Mouse (Mus musculus): ENCODE measurements around the gene Slc48a1. TPM values are rescaled to one million over a fixed set of nuclear protein-coding genes. Genes with fewer than 3 reads are reported as not detected.

The Slc48a1 gene
- polyA plus RNA-seq, 1 experiment from 2014 or later: 37.8 TPM

- WGBS: 58% methylated on average over 8 of the region's 8 CpGs
- Histone ChIP-seq H3K36me3 (no peaks in the 10 kb centered on the region), H3K4me3 (no peak overlapping the region), H3K9me3 (no peaks in the 10 kb centered on the region), H3K4me2 (replicated peaks) (no peak overlapping the region), H3K4me1 (peaks cover 7% of the 10 kb centered on the region; the same call in 1 of the 2 replicates), H3K9ac (replicated peaks) (no peak overlapping the region), H3K27ac (replicated peaks) (no peak overlapping the region), H3K27me3 (0 out of 2 replicates have a peak, but pooled peaks cover 4% of the 10 kb centered on the region)
- no peak for ATAC-seq (ENCODE audit: low FRiP score, low read depth)
Observed at GRCm38 (mm10) chr15:97755361-97755760, 23.0 kb upstream of the Slc48a1 start.

GRCm38 (mm10) chr15:97760006-97760405, 18.3 kb upstream of the Slc48a1 start:
- H3K9ac ChIP-seq (replicated peaks): no peak overlapping the region
- no peaks in the 10 kb centered on the region for H3K9me3 ChIP-seq
- WGBS: 92% methylated on average over 9 of the region's 9 CpGs
- H3K36me3 ChIP-seq: no peaks in the 10 kb centered on the region
- no peak overlapping the region for H3K4me2 ChIP-seq (replicated peaks)
- no peak for ATAC-seq (ENCODE audit: low FRiP score, low read depth)
- H3K4me1 ChIP-seq: no peaks in the 10 kb centered on the region
- H3K4me3 ChIP-seq: no peak overlapping the region
- H3K27me3 ChIP-seq: peaks cover 20% of the 10 kb centered on the region
- H3K27ac ChIP-seq (replicated peaks): no peak overlapping the region

- WGBS: 78% methylated on average over 5 of the region's 5 CpGs
- H3K27ac ChIP-seq (replicated peaks): no peak overlapping the region
- H3K4me3 ChIP-seq: no peak overlapping the region
- H3K9me3 ChIP-seq: no peaks in the 10 kb centered on the region
- H3K9ac ChIP-seq (replicated peaks): no peak overlapping the region
- H3K4me2 ChIP-seq (replicated peaks): no peak overlapping the region
- H3K4me1 ChIP-seq: peaks cover 8% of the 10 kb centered on the region
- peaks cover 29% of the 10 kb centered on the region for H3K27me3 ChIP-seq
- no peaks in the 10 kb centered on the region for H3K36me3 ChIP-seq
- ATAC-seq (ENCODE audit: low FRiP score, low read depth): no peak
Observed at GRCm38 (mm10) chr15:97760952-97761351, 17.4 kb upstream of the Slc48a1 start.

GRCm38 (mm10) chr15:97761438-97761837, 16.9 kb upstream of the Slc48a1 start:
- Histone ChIP-seq H3K9me3 (no peaks in the 10 kb centered on the region), H3K27me3 (peaks cover 34% of the 10 kb centered on the region), H3K36me3 (no peaks in the 10 kb centered on the region), H3K9ac (replicated peaks) (no peak overlapping the region), H3K4me3 (no peak overlapping the region), H3K4me1 (peaks cover 13% of the 10 kb centered on the region), H3K27ac (replicated peaks) (no peak overlapping the region), H3K4me2 (replicated peaks) (no peak overlapping the region)
- 40% methylated on average over 13 of the region's 13 CpGs for WGBS
- no peak for ATAC-seq (ENCODE audit: low FRiP score, low read depth)

GRCm38 (mm10) chr15:97762733-97763132, 15.6 kb upstream of the Slc48a1 start:
- ATAC-seq (ENCODE audit: low FRiP score, low read depth): no peak
- Histone ChIP-seq H3K27ac (replicated peaks) (no peak overlapping the region), H3K9ac (replicated peaks) (no peak overlapping the region), H3K9me3 (no peaks in the 10 kb centered on the region), H3K4me3 (no peak overlapping the region), H3K36me3 (no peaks in the 10 kb centered on the region), H3K4me1 (peaks cover 26% of the 10 kb centered on the region), H3K27me3 (peaks cover 47% of the 10 kb centered on the region), H3K4me2 (replicated peaks) (no peak overlapping the region)
- WGBS: 77% methylated on average over 9 of the region's 9 CpGs

- WGBS: 68% methylated on average over 9 of the region's 9 CpGs
Observed at GRCm38 (mm10) chr15:97763256-97764049, 14.9 kb upstream of the Slc48a1 start.

GRCm38 (mm10) chr15:97764532-97764931, 13.8 kb upstream of the Slc48a1 start:
- no peak overlapping the region for H3K4me2 ChIP-seq (replicated peaks)
- H3K4me3 ChIP-seq: no peak overlapping the region
- no peak overlapping the region for H3K27ac ChIP-seq (replicated peaks)
- 83% methylated on average over 2 of the region's 2 CpGs for whole genome bisulfite sequencing
- peaks cover 65% of the 10 kb centered on the region for H3K27me3 ChIP-seq
- H3K4me1 ChIP-seq: peaks cover 36% of the 10 kb centered on the region
- H3K9ac ChIP-seq (replicated peaks): no peak overlapping the region
- no peak for ATAC-seq (ENCODE audit: low FRiP score, low read depth)
- H3K36me3 ChIP-seq: no peaks in the 10 kb centered on the region
- no peaks in the 10 kb centered on the region for H3K9me3 ChIP-seq

More at GRCm38 (mm10) chr15:97763256-97764049, 14.9 kb upstream of the Slc48a1 start:
- H3K27me3 ChIP-seq: peaks cover 54% of the 10 kb centered on the region
- H3K4me3 ChIP-seq: no peak overlapping the region
- no peak for ATAC-seq (ENCODE audit: low FRiP score, low read depth)
- H3K9me3 ChIP-seq: no peaks in the 10 kb centered on the region
- peaks cover 33% of the 10 kb centered on the region for H3K4me1 ChIP-seq
- H3K36me3 ChIP-seq: no peaks in the 10 kb centered on the region
- H3K9ac ChIP-seq (replicated peaks): no peak overlapping the region
- no peak overlapping the region for H3K27ac ChIP-seq (replicated peaks)
- no peak overlapping the region for H3K4me2 ChIP-seq (replicated peaks)

- H3K27me3 ChIP-seq: peaks cover 68% of the 10 kb centered on the region
Observed at GRCm38 (mm10) chr15:97765090-97765794, 13.1 kb upstream of the Slc48a1 start.

GRCm38 (mm10) chr15:97766194-97766593, 12.1 kb upstream of the Slc48a1 start:
- peaks cover 72% of the 10 kb centered on the region for H3K27me3 ChIP-seq
- no peaks in the 10 kb centered on the region for H3K36me3 ChIP-seq
- peak overlapping the region; percentile 48 for H3K4me3 ChIP-seq
- 6% methylated on average over 8 of the region's 8 CpGs for WGBS
- no peaks in the 10 kb centered on the region for H3K9me3 ChIP-seq
- no peak overlapping the region for H3K27ac ChIP-seq (replicated peaks)
- ATAC-seq (ENCODE audit: low FRiP score, low read depth): no peak; the same call in 1 of the 2 replicates
- H3K4me2 ChIP-seq (replicated peaks): peak overlapping the region; percentile 91
- H3K4me1 ChIP-seq: peaks cover 36% of the 10 kb centered on the region
- 0 out of 2 replicates have a peak overlapping the region, but pooled peaks have one; percentile 1 for H3K9ac ChIP-seq (replicated peaks)

More at GRCm38 (mm10) chr15:97765090-97765794, 13.1 kb upstream of the Slc48a1 start:
- Histone ChIP-seq H3K9ac (replicated peaks) (no peak overlapping the region), H3K4me1 (peaks cover 36% of the 10 kb centered on the region), H3K36me3 (no peaks in the 10 kb centered on the region), H3K4me2 (replicated peaks) (peak overlapping the region; percentile 91; the same call in 1 of the 2 replicates), H3K27ac (replicated peaks) (no peak overlapping the region), H3K9me3 (no peaks in the 10 kb centered on the region), H3K4me3 (no peak overlapping the region)
- 34% methylated on average over 13 of the region's 13 CpGs for WGBS
- ATAC-seq (ENCODE audit: low FRiP score, low read depth): no peak

GRCm38 (mm10) chr15:97766594-97767279, 11.6 kb upstream of the Slc48a1 start:
- Histone ChIP-seq H3K4me3 (peak overlapping the region; percentile 48), H3K36me3 (no peaks in the 10 kb centered on the region), H3K27ac (replicated peaks) (no peak overlapping the region), H3K9me3 (no peaks in the 10 kb centered on the region), H3K4me1 (peaks cover 36% of the 10 kb centered on the region), H3K9ac (replicated peaks) (peak overlapping the region; percentile 59), H3K4me2 (replicated peaks) (peak overlapping the region; percentile 91), H3K27me3 (peaks cover 77% of the 10 kb centered on the region)
- no peak for ATAC-seq (ENCODE audit: low FRiP score, low read depth)
- whole genome bisulfite sequencing: 5% methylated on average over 23 of the region's 23 CpGs

- under 1% methylated on average over 43 of the region's 44 CpGs for WGBS
- H3K27ac ChIP-seq (replicated peaks): no peak within 1 kb of the TSS
- H3K4me3 ChIP-seq: peak within 1 kb of the TSS; percentile 48
- H3K4me1 ChIP-seq: peaks cover 36% of the 10 kb centered on the region
- ATAC-seq (ENCODE audit: low FRiP score, low read depth): peak; percentile 82
- peak within 1 kb of the TSS; percentile 91 for H3K4me2 ChIP-seq (replicated peaks)
- no peaks in the 10 kb centered on the region for H3K36me3 ChIP-seq
- no peaks in the 10 kb centered on the region for H3K9me3 ChIP-seq
- peaks cover 77% of the 10 kb centered on the region for H3K27me3 ChIP-seq
- H3K9ac ChIP-seq (replicated peaks): peak within 1 kb of the TSS; percentile 59
Observed at GRCm38 (mm10) chr15:97767280-97768186, 10.8 kb upstream of the Slc48a1 start, which contains the start of gene Rapgef3. Gene Rapgef3, minus strand, starts transcription at chr15:97767972.
